Mouse (Mus musculus) ovary, adult 10 weeks (tissue): ENCODE results near the gene Armcx5. TPM values are rescaled to one million over a fixed set of nuclear protein-coding genes. Genes with fewer than 3 reads are reported as not detected.

Source experiments
- polyA plus RNA-seq: library from polyadenylated mRNA; stranded (reverse); fragments of 350-450 nt; fragmentation: Illumina TruSeq; extraction: RNeasy Lipid Tissue Mini Kit (QIAGEN cat#74804); gene quantifications from one replicate; pipeline ENCODE4 v1.2.3, GENCODE M21; 2014

Gene Armcx5
- polyA plus RNA-seq, result 56.5 TPM

GRCm38 (mm10) chrX:135742304-135743055 lies at the start of gene Armcx5, which contains the start of gene Gprasp1:
TSS of gene Armcx5 (plus strand) at chrX:135742733.
TSS of gene Gprasp1 (plus strand) at chrX:135742733.

GRCm38 (mm10) chrX:135693633-135694032 lies 48.9 kb upstream of the Armcx5 start, which contains the start of gene Tcp11x2:
TSS of gene Tcp11x2 (minus strand) at chrX:135693790.

GRCm38 (mm10) chrX:135725161-135725560 lies 17.4 kb upstream of the Armcx5 start, which contains the start of gene Tmsb15a:
TSS of gene Tmsb15a (minus strand) at chrX:135725261.

Other genes starting within 250 kb of the Armcx5 start
- gene AV320801, start 248.1 kb upstream of the Armcx5 start, polyA plus RNA-seq, result 1.4 TPM
- not detected for gene Nxf7, start 144.0 kb upstream of the Armcx5 start, polyA plus RNA-seq
- not detected for gene Prame, start 115.0 kb upstream of the Armcx5 start, polyA plus RNA-seq
- gene Tcp11x2, start 48.9 kb upstream of the Armcx5 start, polyA plus RNA-seq, result 1.2 TPM
- not detected for gene Tmsb15a, start 17.5 kb upstream of the Armcx5 start, polyA plus RNA-seq
- 157 TPM for gene Gprasp1, start within 50 bp of the Armcx5 start, polyA plus RNA-seq
- 148 TPM for gene Bhlhb9, start 54.9 kb downstream of the Armcx5 start, polyA plus RNA-seq
- gene Gprasp2, start 96.3 kb downstream of the Armcx5 start, polyA plus RNA-seq, result 44.2 TPM